Mouse (Mus musculus) embryonic facial prominence, embryonic 13.5 days (tissue): ENCODE results near the gene Acap2. TPM values are rescaled to one million over a fixed set of nuclear protein-coding genes. Genes with fewer than 3 reads are reported as not detected.

Experiments
- ATAC-seq: fragments of 200-750 bp; cut with Nextera tagmentation; 2 replicates; pipeline ENCODE4 v1.8.0; 2017; ENCODE audit warnings: low read depth; ENCODE audit not compliant: insufficient number of reproducible peaks, insufficient read depth, low FRiP score, low TSS enrichment
- H3K27ac ChIP-seq: fragments of 300-500 bp; sonication (generic); 2 replicates; pipeline ENCODE4 v1.5.1; 2015; ENCODE audit warnings: moderate library complexity, mild to moderate bottlenecking, inconsistent platforms
- H3K27me3 ChIP-seq: fragments of 300-500 bp; sonication (generic); 2 replicates; pipeline ENCODE4 v1.6.1; 2015; ENCODE audit warnings: mild to moderate bottlenecking, inconsistent platforms
- H3K36me3 ChIP-seq: fragments of 300-500 bp; sonication (generic); 2 replicates; pipeline ENCODE4 v1.6.1; 2015; ENCODE audit warnings: mild to moderate bottlenecking, inconsistent platforms
- H3K4me1 ChIP-seq: fragments of 300-500 bp; sonication (generic); 2 replicates; pipeline ENCODE4 v1.6.1; 2015; ENCODE audit warnings: inconsistent platforms
- H3K4me2 ChIP-seq: fragments of 300-500 bp; sonication (generic); 2 replicates; pipeline ENCODE4 v1.6.1; 2015; ENCODE audit warnings: moderate library complexity, mild to moderate bottlenecking, inconsistent platforms
- H3K4me3 ChIP-seq: fragments of 300-500 bp; sonication (generic); 2 replicates; pipeline ENCODE4 v1.5.1; 2015; ENCODE audit warnings: mild to moderate bottlenecking, inconsistent platforms
- H3K9ac ChIP-seq: fragments of 300-500 bp; sonication (generic); 2 replicates; pipeline ENCODE4 v1.6.1; 2015; ENCODE audit warnings: mild to moderate bottlenecking, inconsistent platforms
- H3K9me3 ChIP-seq: fragments of 300-500 bp; sonication (generic); 2 replicates; pipeline ENCODE4 v1.6.1; 2016; ENCODE audit warnings: inconsistent platforms
- WGBS: fragments of 180-500 bp; shearing (Covaris S2); methylation state at CpG from one replicate; pipeline ENCODE4 v1.1.7; 2015; ENCODE audit warnings: mixed read lengths; 5-methylcytosine and 5-hydroxymethylcytosine counted together
- polyA plus RNA-seq: library from polyadenylated mRNA; unstranded; fragments of >200 nt; fragmentation: Nextera tagmentation; extraction: Ambion mirVana; gene quantifications from 2 replicates; pipeline ENCODE4 v1.2.1, GENCODE M21; 2015

Acap2 gene
- polyA plus RNA-seq, 1 experiment from 2014 or later: 22.6 TPM

GRCm38 (mm10) chr16:31185757-31186156 is 15.3 kb downstream of the Acap2 start:
- H3K4me2 ChIP-seq: no peak overlapping the region
- no peak for ATAC-seq
- no peak overlapping the region for H3K4me3 ChIP-seq
- H3K9ac ChIP-seq: no peak overlapping the region
- no peaks in the 10 kb centered on the region for H3K27me3 ChIP-seq
- 89% methylated on average over 2 of the region's 2 CpGs for WGBS
- H3K4me1 ChIP-seq: peaks cover 40% of the 10 kb centered on the region
- no peaks in the 10 kb centered on the region for H3K9me3 ChIP-seq
- H3K36me3 ChIP-seq: no peaks in the 10 kb centered on the region
- no peak overlapping the region for H3K27ac ChIP-seq

- H3K9ac ChIP-seq: no peak overlapping the region
Observed at GRCm38 (mm10) chr16:31184727-31185126, 16.3 kb downstream of the Acap2 start.

GRCm38 (mm10) chr16:31182576-31182975 is 18.5 kb downstream of the Acap2 start:
- Histone ChIP-seq H3K27ac (no peak overlapping the region), H3K9ac (no peak overlapping the region), H3K9me3 (no peaks in the 10 kb centered on the region), H3K36me3 (no peaks in the 10 kb centered on the region), H3K27me3 (no peaks in the 10 kb centered on the region), H3K4me1 (peaks cover 52% of the 10 kb centered on the region), H3K4me3 (no peak overlapping the region), H3K4me2 (no peak overlapping the region)
- 80% methylated on average over 9 of the region's 9 CpGs for WGBS
- ATAC-seq: no peak

More at GRCm38 (mm10) chr16:31184727-31185126, 16.3 kb downstream of the Acap2 start:
- H3K4me3 ChIP-seq: no peak overlapping the region
- no peaks in the 10 kb centered on the region for H3K27me3 ChIP-seq
- no peaks in the 10 kb centered on the region for H3K9me3 ChIP-seq
- H3K4me1 ChIP-seq: peaks cover 45% of the 10 kb centered on the region
- 55% methylated on average over 4 of the region's 4 CpGs for WGBS
- no peak overlapping the region for H3K27ac ChIP-seq
- H3K36me3 ChIP-seq: no peaks in the 10 kb centered on the region
- no peak for ATAC-seq
- no peak overlapping the region for H3K4me2 ChIP-seq

- no peak overlapping the region for H3K9ac ChIP-seq
- H3K36me3 ChIP-seq: no peaks in the 10 kb centered on the region
- 76% methylated on average over 8 of the region's 8 CpGs for WGBS
- no peak for ATAC-seq
- H3K9me3 ChIP-seq: no peaks in the 10 kb centered on the region
- peaks cover 53% of the 10 kb centered on the region for H3K4me1 ChIP-seq
- H3K4me2 ChIP-seq: no peak overlapping the region
- H3K4me3 ChIP-seq: no peak overlapping the region
- H3K27me3 ChIP-seq: no peaks in the 10 kb centered on the region
- H3K27ac ChIP-seq: peak overlapping the region; percentile 62; the same call in 1 of the 2 replicates
Observed at GRCm38 (mm10) chr16:31180843-31181242, 20.2 kb downstream of the Acap2 start.

GRCm38 (mm10) chr16:31179384-31179783 is 21.7 kb downstream of the Acap2 start:
- H3K27ac ChIP-seq: no peak overlapping the region
- no peaks in the 10 kb centered on the region for H3K36me3 ChIP-seq
- WGBS: 71% methylated on average over 5 of the region's 5 CpGs
- no peak overlapping the region for H3K4me3 ChIP-seq
- H3K9ac ChIP-seq: no peak overlapping the region
- H3K27me3 ChIP-seq: no peaks in the 10 kb centered on the region
- no peak for ATAC-seq
- H3K4me1 ChIP-seq: peaks cover 59% of the 10 kb centered on the region
- H3K4me2 ChIP-seq: no peak overlapping the region
- H3K9me3 ChIP-seq: no peaks in the 10 kb centered on the region

- ATAC-seq: 0 out of 2 replicates have a peak, but pooled peaks have one; percentile 43
- H3K36me3 ChIP-seq: no peaks in the 10 kb centered on the region
- 71% methylated on average over 9 of the region's 9 CpGs for WGBS
- H3K4me3 ChIP-seq: no peak overlapping the region
- H3K27ac ChIP-seq: no peak overlapping the region
- no peak overlapping the region for H3K9ac ChIP-seq
- no peaks in the 10 kb centered on the region for H3K27me3 ChIP-seq
- H3K4me2 ChIP-seq: no peak overlapping the region
- peaks cover 39% of the 10 kb centered on the region for H3K4me1 ChIP-seq
- no peaks in the 10 kb centered on the region for H3K9me3 ChIP-seq
Observed at GRCm38 (mm10) chr16:31174880-31175638, 26.0 kb downstream of the Acap2 start.

- no peak overlapping the region for H3K9ac ChIP-seq
- H3K4me2 ChIP-seq: no peak overlapping the region
- 84% methylated on average over 3 of the region's 3 CpGs for WGBS
- no peaks in the 10 kb centered on the region for H3K36me3 ChIP-seq
- no peak overlapping the region for H3K27ac ChIP-seq
- no peak for ATAC-seq
- peaks cover 39% of the 10 kb centered on the region for H3K4me1 ChIP-seq
- no peak overlapping the region for H3K4me3 ChIP-seq
- no peaks in the 10 kb centered on the region for H3K27me3 ChIP-seq
- H3K9me3 ChIP-seq: no peaks in the 10 kb centered on the region
Observed at GRCm38 (mm10) chr16:31172229-31172628, 28.8 kb downstream of the Acap2 start.

- Histone ChIP-seq H3K36me3 (no peaks in the 10 kb centered on the region), H3K9me3 (no peaks in the 10 kb centered on the region), H3K27ac (no peak overlapping the region), H3K4me3 (no peak overlapping the region), H3K4me2 (no peak overlapping the region), H3K27me3 (no peaks in the 10 kb centered on the region), H3K4me1 (peaks cover 39% of the 10 kb centered on the region), H3K9ac (no peak overlapping the region)
- no peak for ATAC-seq
Observed at GRCm38 (mm10) chr16:31171418-31171817, 29.6 kb downstream of the Acap2 start.

GRCm38 (mm10) chr16:31170297-31170696 is 30.7 kb downstream of the Acap2 start:
- H3K27me3 ChIP-seq: no peaks in the 10 kb centered on the region
- no peak overlapping the region for H3K4me3 ChIP-seq
- no peak overlapping the region for H3K27ac ChIP-seq
- no peaks in the 10 kb centered on the region for H3K36me3 ChIP-seq
- H3K4me2 ChIP-seq: no peak overlapping the region
- H3K9ac ChIP-seq: no peak overlapping the region
- no peak for ATAC-seq
- no peaks in the 10 kb centered on the region for H3K9me3 ChIP-seq
- 94% methylated on average over 8 of the region's 8 CpGs for WGBS
- H3K4me1 ChIP-seq: peaks cover 35% of the 10 kb centered on the region

GRCm38 (mm10) chr16:31169596-31169995 is 31.4 kb downstream of the Acap2 start:
- Histone ChIP-seq H3K4me3 (no peak overlapping the region), H3K36me3 (no peaks in the 10 kb centered on the region), H3K9ac (no peak overlapping the region), H3K4me1 (peaks cover 33% of the 10 kb centered on the region), H3K9me3 (no peaks in the 10 kb centered on the region), H3K27ac (no peak overlapping the region), H3K4me2 (no peak overlapping the region), H3K27me3 (no peaks in the 10 kb centered on the region)
- ATAC-seq: no peak

GRCm38 (mm10) chr16:31167934-31168333 is 33.1 kb downstream of the Acap2 start:
- Histone ChIP-seq H3K36me3 (peaks cover 1% of the 10 kb centered on the region; the same call in 1 of the 2 replicates), H3K4me1 (peaks cover 27% of the 10 kb centered on the region), H3K27ac (peak overlapping the region; percentile 28), H3K4me2 (no peak overlapping the region), H3K9me3 (no peaks in the 10 kb centered on the region), H3K27me3 (no peaks in the 10 kb centered on the region), H3K9ac (no peak overlapping the region), H3K4me3 (no peak overlapping the region)
- ATAC-seq: no peak
- 62% methylated on average over 7 of the region's 7 CpGs for WGBS
